Mouse (Mus musculus): ENCODE data around the gene Fam81b. TPM values are rescaled to one million over a fixed set of nuclear protein-coding genes. Genes with fewer than 3 reads are reported as not detected.
"Not testable (repeated sequence)": the region's sequence is repeated elsewhere in the genome, so short reads cannot be mapped to it uniquely, and the experiment has no call there.

Gene Fam81b
- total RNA-seq (2017), result not detected in 3 replicates

DNA sequence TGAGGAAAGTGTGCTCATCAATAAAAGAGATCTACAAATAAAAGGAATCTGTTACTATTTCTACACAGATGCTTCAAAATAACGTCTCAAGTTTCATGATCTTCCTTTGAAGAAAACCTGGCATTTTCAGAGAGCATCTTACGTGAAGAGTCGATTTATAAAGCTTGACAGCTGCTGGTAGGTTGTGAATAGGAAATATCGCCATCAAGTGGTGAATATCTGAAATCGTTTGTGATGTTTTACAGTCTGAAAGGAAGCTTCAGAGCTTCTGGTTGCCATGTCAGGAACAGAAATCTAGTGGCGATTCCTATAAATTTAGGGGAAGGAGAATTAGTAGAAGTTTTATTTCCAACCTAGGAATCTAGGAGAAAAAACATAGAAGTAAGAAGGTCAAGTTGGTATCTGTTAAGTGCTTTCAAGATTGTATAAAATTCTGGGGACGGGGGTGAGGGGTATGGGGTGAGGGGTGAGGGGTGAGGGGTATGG lies at the start of gene Fam81b:
TSS of gene Fam81b (minus strand) at position 436 of the 486 bp plus-strand sequence.
- ATAC-seq (replicated peaks; ENCODE audit: insufficient number of reproducible peaks, low FRiP score, low TSS enrichment, poor library complexity, severe bottlenecking), result no peak

DNA sequence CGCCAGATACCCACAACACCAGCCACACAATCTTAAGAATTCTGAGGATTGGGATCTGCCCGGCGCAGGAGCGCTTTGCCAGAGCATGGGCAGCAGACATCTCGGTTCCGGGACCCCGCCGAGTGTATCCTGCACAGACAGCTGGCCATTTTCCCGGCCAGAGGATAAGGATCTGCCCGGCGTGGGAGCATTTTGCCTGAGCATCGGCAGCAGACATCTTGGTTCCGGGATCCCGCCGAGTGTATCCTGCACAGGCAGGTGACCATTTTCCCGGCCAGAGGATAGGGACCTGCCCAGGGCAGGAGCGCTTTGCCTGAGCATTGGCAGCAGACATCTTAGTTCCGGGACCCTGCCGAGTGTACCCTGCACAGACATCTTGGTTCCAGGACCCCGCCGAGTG lies 41.1 kb upstream of the Fam81b start:
- not testable (repeated sequence) for ATAC-seq (replicated peaks; ENCODE audit: insufficient number of reproducible peaks, low FRiP score, low TSS enrichment, poor library complexity, severe bottlenecking)

GRCm38 (mm10) chr13:76318635-76319034 lies 13.8 kb upstream of the Fam81b start:
- ATAC-seq (replicated peaks; ENCODE audit: insufficient number of reproducible peaks, low FRiP score, low TSS enrichment, poor library complexity, severe bottlenecking), result no peak

- no peak for ATAC-seq (replicated peaks; ENCODE audit: insufficient number of reproducible peaks, low FRiP score, low TSS enrichment, poor library complexity, severe bottlenecking)
Observed at GRCm38 (mm10) chr13:76311580-76311979, 6.7 kb upstream of the Fam81b start.

- no peak for ATAC-seq (replicated peaks; ENCODE audit: insufficient number of reproducible peaks, low FRiP score, low TSS enrichment, poor library complexity, severe bottlenecking)
Observed at GRCm38 (mm10) chr13:76308811-76309210, 3.9 kb upstream of the Fam81b start.

GRCm38 (mm10) chr13:76305655-76306365 lies 938 bp upstream of the Fam81b start:
- no peak for ATAC-seq (replicated peaks; ENCODE audit: insufficient number of reproducible peaks, low FRiP score, low TSS enrichment, poor library complexity, severe bottlenecking)

DNA sequence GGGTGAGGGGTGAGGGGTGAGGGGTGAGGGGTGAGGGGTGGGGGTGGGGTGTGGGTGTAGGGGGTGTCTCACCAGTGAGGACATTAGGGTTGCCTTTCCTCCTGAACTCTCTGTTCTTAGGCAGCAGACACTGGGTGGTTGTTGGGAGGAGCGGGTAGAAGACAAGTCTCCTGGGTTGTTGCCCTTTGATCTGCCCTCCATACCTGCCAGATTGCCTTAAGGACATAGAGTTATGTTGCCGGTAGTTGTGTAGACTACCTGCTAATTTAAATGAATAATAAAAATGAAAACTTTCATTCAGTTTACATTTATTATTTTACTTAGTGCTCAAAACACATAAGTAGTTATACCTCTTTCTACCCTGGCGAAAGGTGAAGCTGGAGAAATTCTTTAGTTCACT lies 369 bp upstream of the Fam81b start:
- ATAC-seq (replicated peaks; ENCODE audit: insufficient number of reproducible peaks, low FRiP score, low TSS enrichment, poor library complexity, severe bottlenecking), result no peak

GRCm38 (mm10) chr13:76304201-76304600 lies 671 bp downstream of the Fam81b start:
- no peak for ATAC-seq (replicated peaks; ENCODE audit: insufficient number of reproducible peaks, low FRiP score, low TSS enrichment, poor library complexity, severe bottlenecking)

- ATAC-seq (replicated peaks; ENCODE audit: insufficient number of reproducible peaks, low FRiP score, low TSS enrichment, poor library complexity, severe bottlenecking), result no peak
Observed at GRCm38 (mm10) chr13:76303160-76303559, 1.7 kb downstream of the Fam81b start.

DNA sequence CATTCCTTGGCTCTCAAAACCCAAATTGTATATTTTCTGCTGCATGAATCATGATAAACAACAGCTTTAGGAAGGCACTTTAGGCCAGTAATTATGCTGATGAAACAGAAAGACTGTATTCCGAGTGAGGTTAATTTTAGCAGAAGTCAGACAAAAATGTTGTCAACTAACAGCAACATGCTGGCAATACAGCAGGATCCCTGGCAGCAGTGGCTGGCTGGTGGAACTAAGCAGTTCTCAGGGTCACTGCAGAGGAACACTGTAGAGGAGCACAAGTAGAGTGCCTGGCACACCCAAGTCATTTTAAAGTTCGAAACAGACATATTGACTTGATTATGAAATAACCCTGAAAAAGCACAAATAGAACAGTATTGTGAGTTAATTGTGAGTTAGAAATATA lies 2.8 kb downstream of the Fam81b start:
- no peak for ATAC-seq (replicated peaks; ENCODE audit: insufficient number of reproducible peaks, low FRiP score, low TSS enrichment, poor library complexity, severe bottlenecking)

- no peak for ATAC-seq (replicated peaks; ENCODE audit: insufficient number of reproducible peaks, low FRiP score, low TSS enrichment, poor library complexity, severe bottlenecking)
Observed at GRCm38 (mm10) chr13:76292050-76292449, 12.8 kb downstream of the Fam81b start.

GRCm38 (mm10) chr13:76284597-76284996 lies 20.3 kb downstream of the Fam81b start:
- no peak for ATAC-seq (replicated peaks; ENCODE audit: insufficient number of reproducible peaks, low FRiP score, low TSS enrichment, poor library complexity, severe bottlenecking)

DNA sequence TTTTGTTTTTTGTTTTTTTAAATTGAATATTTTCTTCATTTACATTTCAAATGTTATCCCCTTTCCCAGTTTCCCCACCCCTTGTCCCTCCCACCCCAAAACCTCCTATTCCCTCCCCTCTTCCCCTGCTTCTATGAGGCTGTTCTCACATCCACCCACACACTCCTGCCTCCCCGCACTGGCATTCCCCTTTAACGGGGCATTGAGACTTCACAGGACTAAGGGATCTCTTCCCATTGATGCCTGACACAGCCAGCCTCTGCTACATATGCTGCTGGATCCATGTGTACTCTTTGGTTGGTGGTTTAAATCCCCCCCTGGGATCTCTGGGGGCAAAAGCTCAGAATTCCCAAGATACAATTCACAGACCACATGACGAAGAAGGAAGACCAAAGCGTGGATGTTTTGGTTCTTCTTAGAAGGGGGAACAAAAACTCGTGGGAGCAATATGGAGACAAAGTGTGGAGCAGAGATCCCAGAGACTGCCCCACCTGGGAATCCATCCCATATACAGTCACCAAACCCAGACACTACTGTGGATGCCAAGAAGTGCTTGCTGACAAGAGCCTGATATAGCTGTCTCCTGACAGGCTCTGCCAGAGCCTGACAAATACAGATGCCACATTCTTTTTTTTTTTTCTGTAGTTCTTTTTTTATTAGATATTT lies 40.4 kb downstream of the Fam81b start:
- no peak for ATAC-seq (replicated peaks; ENCODE audit: insufficient number of reproducible peaks, low FRiP score, low TSS enrichment, poor library complexity, severe bottlenecking)

DNA sequence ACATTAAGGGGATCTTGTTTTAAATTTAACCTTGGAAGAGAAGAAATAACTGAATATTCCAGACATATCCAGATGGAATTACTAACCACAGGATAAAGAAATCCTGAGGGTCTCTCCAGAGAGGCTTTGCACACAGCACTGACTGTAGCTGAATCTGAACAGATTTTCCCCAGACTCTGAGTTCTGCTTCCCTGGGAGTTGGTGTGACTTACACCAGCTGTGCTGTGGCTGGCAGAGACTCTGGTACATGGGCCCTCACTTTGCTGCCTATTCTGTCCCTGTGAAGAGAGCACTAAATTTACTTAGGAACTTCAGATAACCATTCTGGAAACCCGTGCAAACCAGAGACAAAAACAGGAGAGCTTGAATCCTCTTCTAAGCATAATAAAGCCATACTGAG lies 46.1 kb downstream of the Fam81b start:
- ATAC-seq (replicated peaks; ENCODE audit: insufficient number of reproducible peaks, low FRiP score, low TSS enrichment, poor library complexity, severe bottlenecking), result no peak

- ATAC-seq (replicated peaks; ENCODE audit: insufficient number of reproducible peaks, low FRiP score, low TSS enrichment, poor library complexity, severe bottlenecking), result no peak
Observed at GRCm38 (mm10) chr13:76256350-76256749, 48.5 kb downstream of the Fam81b start.

- ATAC-seq (replicated peaks; ENCODE audit: insufficient number of reproducible peaks, low FRiP score, low TSS enrichment, poor library complexity, severe bottlenecking), result no peak
Observed at GRCm38 (mm10) chr13:76250092-76250491, 54.8 kb downstream of the Fam81b start.

DNA sequence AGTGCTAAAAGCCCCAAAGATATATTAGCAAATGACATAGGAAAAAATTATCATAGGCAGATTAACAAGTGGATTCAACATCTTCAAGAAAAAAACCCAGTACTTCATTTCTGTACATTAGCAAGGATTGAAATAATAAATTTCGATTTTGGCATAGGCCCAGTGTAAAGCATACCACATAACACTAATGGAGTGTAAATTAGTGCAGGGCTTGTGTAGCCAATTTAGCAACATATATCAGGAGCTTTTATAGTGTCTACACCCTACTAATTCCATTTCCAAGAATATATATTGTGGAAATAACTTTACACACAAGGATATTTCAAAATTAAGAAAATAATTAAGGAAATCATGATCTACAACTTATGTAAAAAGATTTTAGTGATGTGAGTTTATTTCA lies 55.8 kb downstream of the Fam81b start:
- ATAC-seq (replicated peaks; ENCODE audit: insufficient number of reproducible peaks, low FRiP score, low TSS enrichment, poor library complexity, severe bottlenecking), result no peak

DNA sequence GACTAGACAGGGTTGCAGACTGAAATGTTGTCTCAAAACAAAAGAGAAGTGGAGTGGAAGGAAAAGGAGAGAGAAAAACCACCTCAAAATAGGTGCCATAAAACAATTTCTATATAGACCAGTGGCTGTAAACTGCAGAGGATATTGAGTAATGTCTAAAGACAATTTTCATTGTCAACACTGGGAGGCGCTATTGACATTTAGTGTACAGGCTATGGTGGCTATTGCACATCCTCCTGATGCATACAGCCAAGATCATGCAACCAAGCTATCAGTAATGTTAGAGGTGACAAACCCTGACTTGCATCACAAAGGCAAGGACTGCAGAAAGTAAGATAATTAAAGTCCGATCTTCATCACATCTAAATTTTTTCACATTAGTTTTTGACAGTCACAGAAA lies 89.5 kb downstream of the Fam81b start:
- ATAC-seq (replicated peaks; ENCODE audit: insufficient number of reproducible peaks, low FRiP score, low TSS enrichment, poor library complexity, severe bottlenecking), result no peak

DNA sequence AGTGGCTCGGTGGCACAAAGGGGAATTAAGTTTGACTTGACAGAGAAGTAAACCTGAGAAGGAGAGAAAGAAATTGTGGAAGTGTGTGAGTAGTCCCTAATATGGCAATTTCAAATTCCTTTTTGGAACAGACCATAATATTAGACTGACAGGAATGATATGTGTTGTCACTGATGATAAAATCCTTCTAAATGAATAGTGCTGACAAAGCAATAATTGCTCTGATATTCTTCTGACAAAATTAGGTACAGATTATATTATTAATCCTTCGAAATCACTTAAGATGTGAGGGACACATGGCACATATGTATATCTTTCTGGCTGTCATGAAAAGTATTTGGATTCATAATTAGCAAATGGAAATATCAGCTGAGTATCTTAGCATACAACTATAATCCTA lies 89.9 kb downstream of the Fam81b start:
- ATAC-seq (replicated peaks; ENCODE audit: insufficient number of reproducible peaks, low FRiP score, low TSS enrichment, poor library complexity, severe bottlenecking), result no peak

DNA sequence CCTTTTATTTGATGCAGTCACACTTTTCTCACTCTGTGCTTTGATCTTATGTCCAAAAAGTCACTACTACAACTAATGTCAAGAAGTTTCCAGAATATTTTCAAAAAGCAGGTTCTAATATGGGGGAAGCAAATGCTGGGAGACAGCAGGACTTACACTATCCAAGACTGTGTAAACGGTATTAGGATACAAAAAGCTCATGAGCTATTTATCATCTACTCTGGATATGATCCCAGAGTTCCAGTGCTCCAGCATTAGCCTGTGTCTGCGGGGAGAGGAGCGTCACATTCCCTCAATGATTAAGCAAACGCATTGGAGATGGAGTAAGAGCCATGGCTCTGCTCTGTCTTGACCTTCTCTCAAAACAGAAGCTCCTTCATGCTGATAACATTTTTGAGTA lies 104.9 kb downstream of the Fam81b start:
- ATAC-seq (replicated peaks; ENCODE audit: insufficient number of reproducible peaks, low FRiP score, low TSS enrichment, poor library complexity, severe bottlenecking), result no peak

Data from monocyte, adult 5-6 weeks (primary cell).